Mouse (Mus musculus) megakaryocyte, embryonic 14.5 days (primary cell): Measurements from ENCODE around the gene Camk2g.

ENCODE experiments used
- FLI1 ChIP-seq: IDR thresholded peaks from 2 replicates; pipeline ENCODE4 v1.6.1; 2012; ENCODE audit warnings: low read length, inconsistent platforms, mixed read lengths
- GATA1 ChIP-seq: IDR thresholded peaks from 3 replicates; pipeline ENCODE4 v1.6.1; 2012; ENCODE audit warnings: mixed read lengths, low read length, inconsistent platforms, borderline replicate concordance

DNA sequence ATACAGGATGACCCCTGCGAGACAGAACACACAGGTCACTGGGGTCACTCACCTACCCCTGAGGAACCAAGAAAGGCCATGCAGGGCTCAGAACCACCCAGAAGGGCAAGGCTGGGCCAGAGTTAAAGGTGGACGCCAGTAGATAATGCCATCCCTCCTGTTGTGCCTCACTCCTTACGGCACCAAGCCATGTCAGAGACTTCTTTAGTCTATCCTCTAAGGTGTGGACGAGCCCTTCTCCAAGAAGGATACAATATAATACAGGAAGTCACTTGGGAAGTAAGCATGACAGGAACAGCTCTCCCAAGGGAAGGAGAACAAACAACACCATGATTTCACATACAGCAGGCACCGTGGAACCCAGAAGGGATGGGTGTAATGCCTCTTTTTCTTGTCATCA, 28.9 kb downstream of the Camk2g start:
- TF ChIP-seq GATA1 = no peak
- no peak for TF ChIP-seq FLI1
